Mouse (Mus musculus): ENCODE data around the gene Cox7a2l.

DNA sequence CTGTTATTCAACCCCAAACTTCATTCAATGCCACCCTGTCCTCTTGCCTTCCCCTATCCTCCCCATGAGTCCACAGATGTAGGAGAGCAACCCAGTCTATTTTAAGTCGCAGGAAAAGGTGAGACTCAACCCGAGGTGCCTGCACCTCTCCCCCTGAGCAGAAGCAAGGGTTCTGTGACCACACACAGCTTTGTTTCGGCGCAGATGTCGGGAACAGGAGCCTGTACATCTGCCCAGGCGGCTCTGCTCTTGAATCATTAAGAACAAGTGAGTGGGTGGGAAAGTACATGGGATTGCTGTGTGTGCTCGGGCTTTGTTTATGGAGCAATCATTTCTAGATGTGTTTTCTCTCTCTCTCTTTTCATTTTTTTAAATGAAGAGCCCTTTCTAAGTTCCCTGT lies 7.6 kb upstream of the Cox7a2l start:
- TF ChIP-seq POLR2A (IDR thresholded peaks at IDR 0.05; ENCODE audit: low read depth, low read length) (no peak), CTCF (IDR thresholded peaks at IDR 0.05; ENCODE audit: borderline replicate concordance, insufficient read depth, low read length) (no peak)
